Mouse (Mus musculus): ENCODE measurements around the gene Ttyh1.

DNA sequence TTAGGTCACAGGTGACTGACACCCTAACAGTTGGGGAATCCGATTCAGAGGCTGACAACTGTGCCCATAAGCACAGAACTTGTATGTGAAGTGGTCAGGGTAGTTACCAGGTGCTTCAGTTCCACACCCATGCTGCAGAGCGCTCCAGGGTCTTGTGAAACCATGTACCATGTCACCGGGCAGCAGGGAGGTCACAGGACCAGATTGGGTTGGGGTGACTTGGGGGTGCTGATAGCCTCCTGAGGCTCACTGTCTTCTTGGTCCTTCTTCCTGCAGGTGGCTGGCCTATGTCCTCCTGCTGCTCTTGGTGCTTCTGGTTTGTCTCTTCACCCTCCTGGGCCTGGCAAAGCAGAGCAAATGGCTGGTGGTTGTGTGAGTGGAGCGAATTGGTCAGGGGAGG is 8.7 kb downstream of the Ttyh1 start:
- TF ChIP-seq EP300 (IDR thresholded peaks at IDR 0.05; ENCODE audit: low read depth), result no peak
- TF ChIP-seq CTCF (IDR thresholded peaks at IDR 0.05; ENCODE audit: low read depth), result no peak

All from liver, embryonic 14.5 days (tissue).